Mouse (Mus musculus) limb, embryonic 15.5 days (tissue): ENCODE data around the gene Gm7168. TPM values are rescaled to one million over a fixed set of nuclear protein-coding genes. Genes with fewer than 3 reads are reported as not detected.

Experiments
- polyA plus RNA-seq: library from polyadenylated mRNA; unstranded; fragments of >200 nt; fragmentation: Nextera tagmentation; extraction: Ambion mirVana; gene quantifications from 2 replicates; pipeline ENCODE4 v1.2.1, GENCODE M21; 2015

Gm7168 gene
- polyA plus RNA-seq, 1 experiment from 2014 or later: not detected

Other genes starting within 250 kb of the Gm7168 start
- 71.2 and 79.9 TPM in 2 replicates for gene Afdn, start 187.8 kb upstream of the Gm7168 start, polyA plus RNA-seq
- 3.4 and 4.5 TPM in 2 replicates for gene Tcte2, start 186.5 kb upstream of the Gm7168 start, polyA plus RNA-seq
- not detected in 2 replicates for gene Gm7356, start 55.3 kb downstream of the Gm7168 start, polyA plus RNA-seq
- gene Gm7358, start 111.2 kb downstream of the Gm7168 start, polyA plus RNA-seq: not detected in 2 replicates